7 mouse cellular contexts compared by ENCODE assay signal in genomic region chr7:143012230-143012875, GRCm38 (mm10). TPM values are rescaled to one million over a fixed set of nuclear protein-coding genes. Genes with fewer than 3 reads are reported as not detected.
A peak's percentile ranks its signal among the peaks of the same experiment; 100 is the strongest.
DNase-seq lines count a peak whose midpoint lies in the region; ATAC-seq lines count a peak whose summit lies in the region.

No protein-coding gene starts in this region.

- peak overlapping the region; percentile 28; the same call in 1 of the 2 replicates for H3K27ac ChIP-seq in midbrain, embryonic 15.5 days
- no peak overlapping the region for H3K27ac ChIP-seq in midbrain, embryonic 16.5 days (ENCODE audit: low read length)

- ATAC-seq in midbrain, embryonic 15.5 days (replicated peaks), result 0 out of 2 replicates have a peak, but pooled peaks have one; percentile 27
- ATAC-seq in midbrain, embryonic 16.5 days, result no peak

- H3K9me3 ChIP-seq in midbrain, embryonic 15.5 days, result no peaks in the 10 kb centered on the region
- H3K9me3 ChIP-seq in midbrain, embryonic 16.5 days (replicated peaks; ENCODE audit: control insufficient read depth, low read length, poor library complexity, severe bottlenecking), result no peaks in the 10 kb centered on the region

- H3K9ac ChIP-seq in midbrain, embryonic 15.5 days, result no peak overlapping the region
- H3K9ac ChIP-seq in midbrain, embryonic 16.5 days (ENCODE audit: low read depth, low read length), result no peak overlapping the region

- H3K27me3 ChIP-seq in midbrain, embryonic 15.5 days (replicated peaks), result no peaks in the 10 kb centered on the region
- H3K27me3 ChIP-seq in midbrain, embryonic 16.5 days (ENCODE audit: control insufficient read depth, insufficient read depth, low read depth, low read length), result no peaks in the 10 kb centered on the region

- no peaks in the 10 kb centered on the region for H3K36me3 ChIP-seq in midbrain, embryonic 15.5 days (replicated peaks)
- no peaks in the 10 kb centered on the region for H3K36me3 ChIP-seq in midbrain, embryonic 16.5 days (ENCODE audit: control insufficient read depth, insufficient read depth, low read length)

- peak; percentile 66 for DNase-seq in heart, postnatal 4 days
- no peak for DNase-seq in heart, adult 11 months
- peak; percentile 45 for DNase-seq in brain, adult 2 months (ENCODE audit: low read depth, low spot score)
- peak; percentile 47 for DNase-seq in retina, embryonic 14.5 days (ENCODE audit: low spot score)
- DNase-seq in spleen, adult 18-20 months, result no peak

- H3K4me1 ChIP-seq in midbrain, embryonic 15.5 days, result peaks cover 22% of the 10 kb centered on the region; the same call in 1 of the 2 replicates
- peaks cover 7% of the 10 kb centered on the region for H3K4me1 ChIP-seq in midbrain, embryonic 16.5 days (ENCODE audit: control insufficient read depth, insufficient read depth, low read length)

- WGBS in midbrain, embryonic 15.5 days, result 52% methylated on average over 5 of the region's 5 CpGs
- 51% methylated on average over 5 of the region's 5 CpGs for WGBS in midbrain, embryonic 16.5 days

- H3K4me2 ChIP-seq in midbrain, embryonic 15.5 days, result no peak overlapping the region
- H3K4me2 ChIP-seq in midbrain, embryonic 16.5 days (ENCODE audit: low read length), result no peak overlapping the region

- no peak overlapping the region for H3K4me3 ChIP-seq in midbrain, embryonic 15.5 days
- H3K4me3 ChIP-seq in midbrain, embryonic 16.5 days (ENCODE audit: low read depth, low read length), result no peak overlapping the region

RNA-seq across cellular contexts. Expression of gene Tspan32, which starts 7.5 kb away (rescaled TPM):
- under 1 TPM; 0.45 to 0.64 TPM for total RNA-seq in heart, postnatal 4 days (2021)
- polyA plus RNA-seq in midbrain, embryonic 15.5 days (2015; fragmentation: Nextera tagmentation; extraction: Ambion mirVana), result 0.66 and 0.97 TPM in 2 replicates
- 0.30 and 0.48 TPM in 2 replicates for polyA plus RNA-seq in midbrain, embryonic 16.5 days (2015; fragmentation: Nextera tagmentation; extraction: Ambion mirVana)

RNA-seq across cellular contexts. Expression of gene Cd81, which starts 40.2 kb away (rescaled TPM):
- 100 to 1,000 TPM; 600 to 620 TPM for total RNA-seq in heart, postnatal 4 days (2021)
- 374 and 398 TPM in 2 replicates for polyA plus RNA-seq in midbrain, embryonic 15.5 days (2015; fragmentation: Nextera tagmentation; extraction: Ambion mirVana)
- 364 and 411 TPM in 2 replicates for polyA plus RNA-seq in midbrain, embryonic 16.5 days (2015; fragmentation: Nextera tagmentation; extraction: Ambion mirVana)

RNA-seq across cellular contexts. Expression of gene Ascl2, which starts 43.3 kb away (rescaled TPM):
- total RNA-seq in heart, postnatal 4 days (2021), result not detected
- polyA plus RNA-seq in midbrain, embryonic 15.5 days (2015; fragmentation: Nextera tagmentation; extraction: Ambion mirVana), result 0.20 and 0.58 TPM in 2 replicates
- 0.39 and 0.55 TPM in 2 replicates for polyA plus RNA-seq in midbrain, embryonic 16.5 days (2015; fragmentation: Nextera tagmentation; extraction: Ambion mirVana)

RNA-seq across cellular contexts. Expression of gene Tssc4, which starts 56.7 kb away (rescaled TPM):
- 10 to 100 TPM; 32.6 to 33.9 TPM for total RNA-seq in heart, postnatal 4 days (2021)
- polyA plus RNA-seq in midbrain, embryonic 15.5 days (2015; fragmentation: Nextera tagmentation; extraction: Ambion mirVana), result 103 and 114 TPM in 2 replicates
- 90.6 and 90.7 TPM in 2 replicates for polyA plus RNA-seq in midbrain, embryonic 16.5 days (2015; fragmentation: Nextera tagmentation; extraction: Ambion mirVana)

Comparison
In these comparisons a context has a peak if more than half of its experiments do, and no peak if none do; other contexts are left out.
1. DNase-seq: peak in heart, postnatal 4 days (single experiment), brain, adult 2 months (single experiment) and retina, embryonic 14.5 days (single experiment); none in heart, adult 11 months (single experiment) and spleen, adult 18-20 months (0 of 2).